Mouse (Mus musculus): Measurements from ENCODE around the gene Gusb.

DNA sequence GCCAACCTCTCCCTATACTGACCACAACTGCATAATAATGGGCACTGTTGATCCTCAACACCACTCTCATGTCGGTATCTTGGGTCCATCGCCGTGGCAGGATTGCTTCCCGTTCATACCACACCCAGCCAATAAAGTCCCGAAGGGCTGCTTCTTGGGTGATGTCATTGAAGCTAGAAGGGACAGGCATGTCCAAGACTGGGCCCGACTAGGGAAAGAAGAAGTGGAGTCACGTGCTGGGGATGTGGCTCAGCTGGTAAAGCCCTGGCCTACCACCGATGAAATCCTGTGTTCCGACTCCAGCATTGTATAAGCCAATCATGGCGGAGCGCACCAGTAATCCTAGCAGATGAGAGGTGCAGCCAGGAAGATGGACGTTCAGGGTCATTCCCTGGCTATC lies 2.1 kb downstream of the Gusb start:
- TF ChIP-seq CTCF (IDR thresholded peaks at IDR 0.05; ENCODE audit: control insufficient read depth, insufficient read depth, low read length) (no peak), POLR2A (IDR thresholded peaks at IDR 0.05; ENCODE audit: borderline replicate concordance, control insufficient read depth, low read depth, low read length) (no peak)
